Mouse (Mus musculus): ENCODE results near the gene Tcaf2.

Tcaf2 gene

GRCm38 (mm10) chr6:42644912-42645549, at the start of gene Tcaf2:
TSS of gene Tcaf2 (minus strand) at chr6:42645254.
- peak; percentile 93 to 95 for DNase-seq

- DNase-seq: peak; percentile 87 to 91
Measured at GRCm38 (mm10) chr6:42692517-42693190, 47.6 kb upstream of the Tcaf2 start.

GRCm38 (mm10) chr6:42692154-42692516, 47.1 kb upstream of the Tcaf2 start:
- DNase-seq: peak; percentile 91 to 93

GRCm38 (mm10) chr6:42689761-42690160, 44.7 kb upstream of the Tcaf2 start:
- no peak for DNase-seq

DNA sequence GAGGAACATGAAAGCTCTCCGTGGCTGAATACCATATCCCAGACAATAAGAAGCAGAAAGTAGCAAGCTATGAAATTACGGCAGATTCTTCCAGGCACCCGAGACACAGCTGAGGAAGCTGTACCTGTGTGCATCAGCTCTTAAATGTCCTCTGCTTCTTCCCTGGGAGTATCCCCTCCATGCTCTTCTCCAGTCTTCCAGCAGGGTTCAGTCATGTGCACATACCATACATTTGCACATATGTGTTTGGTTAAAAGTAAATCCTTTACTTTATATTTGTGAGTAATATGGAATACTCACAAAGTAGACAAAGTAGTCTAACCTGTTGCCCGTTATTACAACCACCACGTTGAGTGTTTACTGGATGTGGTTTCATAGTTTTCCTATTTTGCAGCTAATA, 42.9 kb upstream of the Tcaf2 start:
- no peak for DNase-seq

GRCm38 (mm10) chr6:42680077-42680476, 35.0 kb upstream of the Tcaf2 start:
- no peak for DNase-seq

DNA sequence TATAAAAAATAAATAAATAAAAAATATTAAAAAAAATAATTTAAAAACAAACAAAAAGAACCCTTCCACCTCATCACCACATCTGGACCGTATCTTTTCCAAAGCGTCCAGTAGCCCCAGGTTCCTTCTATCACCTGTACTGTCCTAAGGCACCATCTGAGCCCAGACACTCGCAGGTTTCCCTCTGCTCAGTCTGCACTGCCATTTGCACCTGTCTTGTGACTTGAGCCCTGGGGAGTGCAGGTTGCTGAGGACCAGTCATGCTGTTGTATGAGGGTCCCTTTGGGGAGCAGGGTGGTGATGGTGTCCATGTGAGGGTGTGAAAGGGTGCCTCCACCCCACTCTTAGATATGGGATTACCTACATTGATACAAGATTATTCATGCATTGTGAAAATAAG, 31.0 kb upstream of the Tcaf2 start:
- no peak for DNase-seq

- no peak for DNase-seq
Measured at GRCm38 (mm10) chr6:42671767-42672166, 26.7 kb upstream of the Tcaf2 start.

DNA sequence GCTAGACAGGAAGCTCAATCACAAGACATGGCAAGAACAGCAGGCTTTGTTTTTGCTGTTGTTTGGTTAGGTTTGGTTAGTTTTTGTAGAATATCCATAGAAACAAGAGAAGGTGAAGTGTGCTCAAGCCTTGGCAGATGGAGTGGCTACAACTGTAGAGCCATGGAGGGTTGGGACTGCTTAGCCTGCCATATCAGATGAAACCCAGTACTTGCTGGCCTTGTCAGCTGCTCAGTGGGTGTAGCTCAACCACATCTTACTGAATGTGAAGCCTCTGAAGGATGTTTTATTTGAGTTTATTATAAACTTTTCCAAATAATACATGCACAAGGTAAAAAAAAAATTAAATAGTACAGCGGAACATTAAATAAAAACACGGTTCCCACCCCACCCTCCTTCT, 22.7 kb upstream of the Tcaf2 start:
- DNase-seq: no peak

- DNase-seq: no peak
Measured at GRCm38 (mm10) chr6:42661739-42662138, 16.7 kb upstream of the Tcaf2 start.

- DNase-seq: no peak
Measured at GRCm38 (mm10) chr6:42634393-42634792, 10.7 kb downstream of the Tcaf2 start.

DNA sequence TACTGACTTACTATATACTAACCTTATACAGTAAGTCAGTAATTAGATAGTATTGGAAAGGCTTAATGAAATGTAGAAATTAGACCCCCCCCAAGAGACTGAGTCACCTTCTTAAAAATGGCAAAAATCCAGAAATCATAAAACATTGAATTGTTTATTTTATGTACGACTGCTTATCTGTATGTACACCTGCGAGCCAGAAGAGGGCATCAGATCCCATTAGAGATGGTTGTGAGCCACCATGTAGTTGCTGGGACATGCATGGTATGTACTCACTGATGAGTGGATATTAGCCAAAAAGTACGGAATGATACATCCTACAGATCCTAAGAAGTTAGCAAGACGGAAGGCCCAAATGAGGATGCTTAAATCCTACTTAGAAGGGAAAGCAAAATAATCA, 13.7 kb downstream of the Tcaf2 start:
- no peak for DNase-seq

- DNase-seq: no peak
Measured at GRCm38 (mm10) chr6:42616904-42617303, 28.1 kb downstream of the Tcaf2 start.

DNA sequence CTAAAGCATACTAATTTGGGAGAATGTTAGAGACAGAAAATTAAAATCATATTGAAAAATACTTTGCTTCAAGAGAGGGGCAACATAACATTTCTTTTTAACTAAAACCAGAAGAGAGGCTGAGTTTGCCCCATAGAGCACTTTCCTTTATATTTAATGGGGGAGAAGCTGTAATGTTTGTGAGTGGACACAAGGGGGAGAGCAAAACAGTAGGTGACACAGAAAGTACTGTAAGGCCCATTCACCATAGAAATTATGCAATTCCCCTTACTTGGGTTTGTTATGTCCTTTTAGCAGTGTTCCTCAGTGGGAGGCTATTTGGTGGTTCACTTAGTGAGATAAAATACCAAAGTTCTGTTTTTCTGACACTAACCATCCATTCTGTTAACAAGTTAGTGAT, 32.8 kb downstream of the Tcaf2 start:
- no peak for DNase-seq

- no peak for DNase-seq
Measured at GRCm38 (mm10) chr6:42610954-42611522, 34.0 kb downstream of the Tcaf2 start.

DNA sequence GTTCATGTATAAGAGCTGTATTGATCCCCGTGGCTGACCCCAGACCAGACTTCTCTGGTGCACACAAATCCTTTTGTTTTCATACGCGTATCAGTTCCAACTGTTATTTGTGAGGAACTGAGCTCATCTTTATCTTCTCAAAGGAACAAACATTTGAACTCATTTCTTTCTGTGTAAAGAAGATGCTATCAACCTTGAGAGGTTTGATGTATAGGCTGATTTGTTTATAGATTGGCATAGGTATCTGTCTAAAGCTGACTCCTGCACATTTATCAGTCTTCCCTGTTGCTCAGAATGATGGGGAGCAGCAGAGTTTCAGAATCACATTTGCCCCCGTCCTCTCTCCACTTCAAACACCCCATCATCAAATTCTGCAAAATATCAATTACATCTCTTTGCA, 47.5 kb downstream of the Tcaf2 start, which contains the start of gene Tcaf3:
Gene Tcaf3 (minus strand): TSS at position 101 of the 400 bp plus-strand sequence.
- no peak for DNase-seq

- no peak for DNase-seq
Measured at GRCm38 (mm10) chr6:42593138-42593882, 51.7 kb downstream of the Tcaf2 start.

DNA sequence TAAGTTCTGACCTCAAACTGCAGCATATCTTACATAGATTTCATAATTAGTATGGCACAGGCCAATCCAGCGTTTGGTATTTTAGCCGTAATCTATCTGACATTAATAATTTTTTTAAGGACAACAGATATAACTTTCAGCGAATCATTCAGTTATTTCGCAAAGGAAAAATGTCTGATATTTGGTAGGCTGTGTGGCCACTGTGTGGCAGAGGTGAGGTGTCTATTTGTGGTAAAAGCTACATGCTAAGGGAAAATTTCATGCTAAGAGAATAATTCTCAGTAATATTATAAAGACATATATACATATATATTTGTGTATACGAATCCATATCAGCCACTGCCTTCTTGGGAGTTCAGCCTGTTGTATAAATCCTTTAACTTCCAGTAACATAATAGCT, 58.5 kb downstream of the Tcaf2 start:
- DNase-seq: no peak

DNA sequence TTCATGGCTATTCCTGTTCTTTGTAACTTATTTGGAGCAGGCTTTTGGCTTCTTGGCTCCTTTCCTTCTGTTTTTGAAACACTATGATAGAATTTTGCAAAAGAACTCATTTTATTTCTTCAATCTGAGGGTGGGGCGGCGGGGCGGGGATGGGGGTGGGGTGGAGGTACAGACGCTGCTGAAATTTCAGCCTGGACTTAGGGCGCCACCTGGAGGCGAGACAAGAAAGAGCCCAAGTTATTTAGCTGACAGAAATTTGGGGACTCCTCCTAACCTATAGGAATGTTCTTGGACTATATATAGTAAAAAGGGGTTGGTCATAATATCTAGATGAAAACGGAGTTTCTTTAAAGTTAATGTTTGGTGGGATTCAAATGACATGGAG, 61.6 kb downstream of the Tcaf2 start:
- peak; percentile 80 to 83 for DNase-seq

- no peak for DNase-seq
Measured at GRCm38 (mm10) chr6:42582741-42583487, 62.1 kb downstream of the Tcaf2 start.

DNA sequence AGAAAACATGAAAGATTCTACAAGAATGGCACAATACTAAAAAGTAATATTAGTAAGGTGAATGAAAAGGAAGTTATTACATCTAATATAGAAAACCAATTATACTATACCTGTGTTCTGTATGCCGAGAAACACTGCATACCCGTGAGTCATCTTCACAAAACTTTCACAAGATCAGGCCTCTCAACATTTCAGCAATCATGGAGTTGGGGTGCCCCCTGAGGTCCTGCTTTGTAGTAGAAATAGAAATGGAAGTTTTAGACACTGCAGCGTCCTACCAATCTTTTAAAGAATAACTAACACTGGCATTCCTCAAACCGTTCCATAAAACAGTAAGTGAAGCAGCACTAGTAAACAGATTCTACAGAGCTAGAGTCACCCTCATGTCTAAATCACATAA, 66.4 kb downstream of the Tcaf2 start:
- no peak for DNase-seq

DNA sequence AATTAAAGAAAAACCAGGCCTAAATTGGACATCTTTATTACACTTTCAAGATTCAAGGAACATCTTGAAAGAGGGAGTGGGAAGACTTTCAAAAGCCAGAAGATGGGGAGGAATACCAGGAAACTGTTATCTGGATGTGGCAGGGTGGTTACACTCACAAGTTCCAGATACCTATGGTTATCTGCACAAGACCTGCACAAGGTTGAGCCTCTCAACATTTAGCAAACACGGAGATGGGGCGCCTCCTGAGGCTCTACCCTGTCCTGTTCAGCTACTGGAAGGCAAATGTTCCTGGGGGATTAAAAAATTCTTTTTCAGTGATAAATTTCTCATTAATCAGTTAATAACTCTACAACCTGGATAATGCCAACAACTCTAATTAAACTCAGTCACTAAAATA, 67.6 kb downstream of the Tcaf2 start:
- no peak for DNase-seq

All from kidney, postnatal 4 days (tissue).